Mouse (Mus musculus) urinary bladder, postnatal 4 days (tissue): ENCODE results near the gene Mfsd4a.

Source experiments
- DNase-seq, 2 experiments: peaks; one replicate each; pipeline ENCODE4 v3.0.0; 2021 to 2022; ENCODE audit warnings: low spot score in 2 of 2

Mfsd4a gene

GRCm38 (mm10) chr1:131990083-131990760, 77.6 kb downstream of the Mfsd4a start:
- DNase-seq, result no peak

GRCm38 (mm10) chr1:131989476-131989875, 78.4 kb downstream of the Mfsd4a start:
- no peak for DNase-seq

- no peak for DNase-seq
Observed at GRCm38 (mm10) chr1:131987432-131987831, 80.4 kb downstream of the Mfsd4a start.

DNA sequence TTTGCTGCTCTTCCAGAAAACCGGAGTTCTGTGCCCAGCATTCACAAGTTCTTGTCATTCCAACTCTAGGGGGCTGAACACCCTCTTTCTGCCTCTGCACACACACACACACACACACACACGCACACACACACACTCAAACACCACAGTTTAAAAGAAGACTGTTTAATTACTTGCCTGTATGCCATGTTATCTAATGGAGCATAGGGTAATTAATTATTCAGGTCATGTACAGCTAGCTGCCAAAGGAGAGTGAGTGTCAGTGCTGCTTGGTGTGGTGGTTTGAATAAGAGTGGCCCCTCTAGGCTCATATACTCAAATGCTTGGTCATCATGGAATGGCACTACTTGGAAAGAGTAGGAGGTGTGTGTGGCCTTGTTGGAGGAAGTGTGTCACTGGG, 84.1 kb downstream of the Mfsd4a start:
- no peak for DNase-seq

DNA sequence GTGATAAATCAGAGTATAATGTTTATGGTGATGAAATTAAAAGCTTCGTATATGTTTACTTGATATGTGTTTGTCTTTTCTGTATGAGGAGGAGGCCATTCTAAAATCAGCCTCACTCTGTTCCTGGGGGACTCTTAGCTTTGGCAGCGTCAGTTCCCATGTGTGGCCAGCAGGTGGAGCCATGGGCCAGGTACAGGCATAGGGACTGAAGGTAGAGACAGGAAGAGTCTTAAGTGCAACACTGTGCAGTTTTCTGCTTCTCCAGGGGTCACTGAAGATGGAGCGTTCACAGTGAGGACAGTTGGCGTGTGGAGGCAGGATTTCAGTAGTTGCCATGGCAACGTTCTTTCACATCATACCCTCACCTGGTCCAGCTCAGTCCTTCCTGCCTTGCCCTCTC, 85.0 kb downstream of the Mfsd4a start:
- DNase-seq, result peak; percentile 56 to 85

DNA sequence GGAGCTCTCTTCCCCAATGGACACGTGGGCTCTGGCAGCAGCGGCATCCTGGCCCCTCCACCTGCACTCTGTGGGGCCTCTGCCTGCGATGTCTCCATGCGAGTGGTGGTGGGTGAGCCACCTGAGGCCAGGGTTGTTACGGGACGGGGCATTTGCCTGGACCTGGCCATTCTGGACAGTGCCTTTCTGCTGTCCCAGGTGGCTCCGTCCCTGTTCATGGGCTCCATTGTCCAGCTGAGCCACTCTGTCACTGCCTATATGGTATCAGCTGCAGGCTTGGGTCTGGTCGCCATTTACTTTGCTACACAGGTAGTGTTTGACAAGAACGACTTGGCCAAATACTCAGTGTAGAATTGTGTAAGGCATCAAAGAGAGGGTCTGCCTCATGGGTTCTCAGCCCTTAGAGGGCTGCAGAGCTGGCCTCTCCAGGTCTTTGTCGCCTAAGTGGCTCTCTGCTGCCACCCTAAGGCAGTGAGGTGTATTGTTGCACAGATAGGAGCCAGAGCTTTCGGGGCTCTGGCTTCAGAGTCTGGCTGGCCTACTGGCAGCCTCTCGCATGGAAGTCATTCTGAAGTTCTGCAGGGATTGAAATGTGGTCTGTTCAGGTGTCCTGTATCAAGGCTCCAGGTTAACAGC, 86.4 kb downstream of the Mfsd4a start:
- DNase-seq, result peak; percentile 54 to 79

GRCm38 (mm10) chr1:131980471-131980870, 87.4 kb downstream of the Mfsd4a start:
- DNase-seq, result no peak

GRCm38 (mm10) chr1:131976886-131977285, 91.0 kb downstream of the Mfsd4a start:
- no peak for DNase-seq

GRCm38 (mm10) chr1:131973991-131974390, 93.9 kb downstream of the Mfsd4a start:
- DNase-seq, result no peak
